Mouse (Mus musculus): ENCODE measurements around the gene Lalba. TPM values are rescaled to one million over a fixed set of nuclear protein-coding genes. Genes with fewer than 3 reads are reported as not detected.
"Not testable (repeated sequence)": the region's sequence is repeated elsewhere in the genome, so short reads cannot be mapped to it uniquely, and the experiment has no call there.

Gene Lalba
- 0.57 TPM in 1 of 2 replicates, not detected in the other for polyA plus RNA-seq (2014; fragmentation: Nextera tagmentation; extraction: Ambion mirVana)

- DNase-seq (ENCODE audit: low spot score) (no peak), ATAC-seq (replicated peaks; ENCODE audit: low FRiP score, low TSS enrichment, low read depth) (no peak)
- H3K27ac ChIP-seq (ENCODE audit: low read depth) = no peak within 1 kb of the TSS
- no peaks in the 10 kb centered on the region for H3K27me3 ChIP-seq (replicated peaks; ENCODE audit: control insufficient read depth, insufficient read depth, low read length)
- H3K4me1 ChIP-seq (replicated peaks; ENCODE audit: control insufficient read depth, insufficient read depth, low read length) = peaks cover 9% of the 10 kb centered on the region
- no peak within 1 kb of the TSS for H3K4me2 ChIP-seq (ENCODE audit: low read length)
- H3K9ac ChIP-seq (ENCODE audit: low read length) = no peak within 1 kb of the TSS
- 47% methylated on average over 3 of the region's 3 CpGs for WGBS
- no peaks in the 10 kb centered on the region for H3K36me3 ChIP-seq (ENCODE audit: control insufficient read depth, insufficient read depth, low read length)
- H3K4me3 ChIP-seq (ENCODE audit: low read depth, low read length) = no peak within 1 kb of the TSS
- no peaks in the 10 kb centered on the region for H3K9me3 ChIP-seq (ENCODE audit: control insufficient read depth, low read length)
These were observed at the start of gene Lalba for GRCm38 (mm10) chr15:98482701-98483100. Gene Lalba (minus strand): TSS chr15:98482721.

GRCm38 (mm10) chr15:98532281-98532680, 49.8 kb upstream of the Lalba start:
- H3K27ac ChIP-seq (ENCODE audit: low read depth) = no peak overlapping the region
- H3K9me3 ChIP-seq (ENCODE audit: control insufficient read depth, low read length) = no peaks in the 10 kb centered on the region
- H3K4me3 ChIP-seq (ENCODE audit: low read depth, low read length) = peak overlapping the region; percentile 59
- H3K4me2 ChIP-seq (ENCODE audit: low read length) = peak overlapping the region; percentile 93
- H3K36me3 ChIP-seq (ENCODE audit: control insufficient read depth, insufficient read depth, low read length) = peaks cover 47% of the 10 kb centered on the region
- WGBS = 22% methylated on average over 5 of the region's 5 CpGs
- H3K27me3 ChIP-seq (replicated peaks; ENCODE audit: control insufficient read depth, insufficient read depth, low read length) = no peaks in the 10 kb centered on the region
- no peak for DNase-seq (ENCODE audit: low spot score)
- no peak for ATAC-seq (replicated peaks; ENCODE audit: low FRiP score, low TSS enrichment, low read depth)
- peak overlapping the region; percentile 85 for H3K9ac ChIP-seq (ENCODE audit: low read length)
- peaks cover 7% of the 10 kb centered on the region for H3K4me1 ChIP-seq (replicated peaks; ENCODE audit: control insufficient read depth, insufficient read depth, low read length)

GRCm38 (mm10) chr15:98528066-98528563, 45.6 kb upstream of the Lalba start:
- Histone ChIP-seq H3K27ac (ENCODE audit: low read depth) (no peak overlapping the region), H3K9me3 (ENCODE audit: control insufficient read depth, low read length) (no peaks in the 10 kb centered on the region), H3K4me2 (ENCODE audit: low read length) (no peak overlapping the region), H3K4me3 (ENCODE audit: low read depth, low read length) (no peak overlapping the region), H3K9ac (ENCODE audit: low read length) (no peak overlapping the region), H3K4me1 (replicated peaks; ENCODE audit: control insufficient read depth, insufficient read depth, low read length) (peaks cover 7% of the 10 kb centered on the region), H3K27me3 (replicated peaks; ENCODE audit: control insufficient read depth, insufficient read depth, low read length) (no peaks in the 10 kb centered on the region), H3K36me3 (ENCODE audit: control insufficient read depth, insufficient read depth, low read length) (peaks cover 88% of the 10 kb centered on the region)
- WGBS = 94% methylated on average over 5 of the region's 5 CpGs
- DNase-seq (ENCODE audit: low spot score) (no peak), ATAC-seq (replicated peaks; ENCODE audit: low FRiP score, low TSS enrichment, low read depth) (no peak)

- H3K4me2 ChIP-seq (ENCODE audit: low read length) = no peak overlapping the region
- H3K9ac ChIP-seq (ENCODE audit: low read length) = no peak overlapping the region
- ATAC-seq (replicated peaks; ENCODE audit: low FRiP score, low TSS enrichment, low read depth) (no peak), DNase-seq (ENCODE audit: low spot score) (no peak)
- H3K36me3 ChIP-seq (ENCODE audit: control insufficient read depth, insufficient read depth, low read length) = peaks cover 97% of the 10 kb centered on the region
- 0 out of 2 replicates have a peak, but pooled peaks cover 2% of the 10 kb centered on the region for H3K4me1 ChIP-seq (replicated peaks; ENCODE audit: control insufficient read depth, insufficient read depth, low read length)
- 96% methylated on average over 5 of the region's 5 CpGs for WGBS
- H3K4me3 ChIP-seq (ENCODE audit: low read depth, low read length) = no peak overlapping the region
- no peak overlapping the region for H3K27ac ChIP-seq (ENCODE audit: low read depth)
- no peaks in the 10 kb centered on the region for H3K27me3 ChIP-seq (replicated peaks; ENCODE audit: control insufficient read depth, insufficient read depth, low read length)
- no peaks in the 10 kb centered on the region for H3K9me3 ChIP-seq (ENCODE audit: control insufficient read depth, low read length)
These were observed 44.7 kb upstream of the Lalba start for GRCm38 (mm10) chr15:98527056-98527771.

- Histone ChIP-seq H3K4me1 (replicated peaks; ENCODE audit: control insufficient read depth, insufficient read depth, low read length) (no peaks in the 10 kb centered on the region), H3K27me3 (replicated peaks; ENCODE audit: control insufficient read depth, insufficient read depth, low read length) (no peaks in the 10 kb centered on the region), H3K9ac (ENCODE audit: low read length) (no peak overlapping the region), H3K4me3 (ENCODE audit: low read depth, low read length) (no peak overlapping the region), H3K4me2 (ENCODE audit: low read length) (no peak overlapping the region), H3K9me3 (ENCODE audit: control insufficient read depth, low read length) (no peaks in the 10 kb centered on the region), H3K27ac (ENCODE audit: low read depth) (no peak overlapping the region), H3K36me3 (ENCODE audit: control insufficient read depth, insufficient read depth, low read length) (peaks cover 100% of the 10 kb centered on the region)
- no peak for DNase-seq (ENCODE audit: low spot score)
- ATAC-seq (replicated peaks; ENCODE audit: low FRiP score, low TSS enrichment, low read depth) = no peak
- 79% methylated on average over 5 of the region's 5 CpGs for WGBS
These were observed 43.5 kb upstream of the Lalba start for GRCm38 (mm10) chr15:98526057-98526456.

- H3K4me2 ChIP-seq (ENCODE audit: low read length) = no peak overlapping the region
- H3K27me3 ChIP-seq (replicated peaks; ENCODE audit: control insufficient read depth, insufficient read depth, low read length) = no peaks in the 10 kb centered on the region
- H3K9ac ChIP-seq (ENCODE audit: low read length) = no peak overlapping the region
- peaks cover 79% of the 10 kb centered on the region for H3K36me3 ChIP-seq (ENCODE audit: control insufficient read depth, insufficient read depth, low read length)
- ATAC-seq (replicated peaks; ENCODE audit: low FRiP score, low TSS enrichment, low read depth) (no peak), DNase-seq (ENCODE audit: low spot score) (no peak)
- no peak overlapping the region for H3K27ac ChIP-seq (ENCODE audit: low read depth)
- no peaks in the 10 kb centered on the region for H3K4me1 ChIP-seq (replicated peaks; ENCODE audit: control insufficient read depth, insufficient read depth, low read length)
- no peak overlapping the region for H3K4me3 ChIP-seq (ENCODE audit: low read depth, low read length)
- WGBS = 93% methylated on average over 3 of the region's 3 CpGs
- no peaks in the 10 kb centered on the region for H3K9me3 ChIP-seq (ENCODE audit: control insufficient read depth, low read length)
These were observed 38.7 kb upstream of the Lalba start for GRCm38 (mm10) chr15:98521245-98521644.

GRCm38 (mm10) chr15:98517380-98518355, 35.1 kb upstream of the Lalba start:
- no peaks in the 10 kb centered on the region for H3K27me3 ChIP-seq (replicated peaks; ENCODE audit: control insufficient read depth, insufficient read depth, low read length)
- no peaks in the 10 kb centered on the region for H3K9me3 ChIP-seq (ENCODE audit: control insufficient read depth, low read length)
- H3K4me2 ChIP-seq (ENCODE audit: low read length) = no peak overlapping the region
- H3K9ac ChIP-seq (ENCODE audit: low read length) = no peak overlapping the region
- no peaks in the 10 kb centered on the region for H3K4me1 ChIP-seq (replicated peaks; ENCODE audit: control insufficient read depth, insufficient read depth, low read length)
- DNase-seq (ENCODE audit: low spot score) = peak; percentile 79
- peaks cover 44% of the 10 kb centered on the region for H3K36me3 ChIP-seq (ENCODE audit: control insufficient read depth, insufficient read depth, low read length)
- H3K4me3 ChIP-seq (ENCODE audit: low read depth, low read length) = no peak overlapping the region
- WGBS = 73% methylated on average over 16 of the region's 16 CpGs
- H3K27ac ChIP-seq (ENCODE audit: low read depth) = no peak overlapping the region
- no peak for ATAC-seq (replicated peaks; ENCODE audit: low FRiP score, low TSS enrichment, low read depth)

- WGBS = 83% methylated on average over 2 of the region's 2 CpGs
- H3K4me3 ChIP-seq (ENCODE audit: low read depth, low read length); ATAC-seq (replicated peaks; ENCODE audit: low FRiP score, low TSS enrichment, low read depth): not testable (repeated sequence)
These were observed 32.3 kb upstream of the Lalba start for GRCm38 (mm10) chr15:98514845-98515244.

More at GRCm38 (mm10) chr15:98514845-98515244, 32.3 kb upstream of the Lalba start:
- H3K9me3 ChIP-seq (ENCODE audit: control insufficient read depth, low read length); H3K27me3 ChIP-seq (replicated peaks; ENCODE audit: control insufficient read depth, insufficient read depth, low read length); H3K4me2 ChIP-seq (ENCODE audit: low read length); H3K9ac ChIP-seq (ENCODE audit: low read length); DNase-seq (ENCODE audit: low spot score); H3K4me1 ChIP-seq (replicated peaks; ENCODE audit: control insufficient read depth, insufficient read depth, low read length); H3K27ac ChIP-seq (ENCODE audit: low read depth): not testable (repeated sequence)
- H3K36me3 ChIP-seq (ENCODE audit: control insufficient read depth, insufficient read depth, low read length) = peaks cover 17% of the 10 kb centered on the region
